Mouse (Mus musculus) neural tube, embryonic 12.5 days (tissue): ENCODE measurements at regions not wholly inside any gene's neighbourhood (a gene's known extent, or its start where the extent isn't known, plus 50 kb on each side); places are given as distances from the start of the nearest gene placed in this dataset.

Source experiments
- ATAC-seq: fragments of 200-750 bp; cut with Nextera tagmentation; 2 replicates; pipeline ENCODE4 v1.8.0; 2017; ENCODE audit warnings: low read depth, mild to moderate bottlenecking, moderate TSS enrichment, moderate library complexity; ENCODE audit not compliant: low FRiP score
- H3K27ac ChIP-seq: fragments of 300-500 bp; sonication (generic); 2 replicates; pipeline ENCODE4 v1.5.1; 2016
- H3K27me3 ChIP-seq: fragments of 300-500 bp; sonication (generic); replicated peaks from 2 replicates; pipeline ENCODE4 v1.6.1; 2016; ENCODE audit warnings: mild to moderate bottlenecking
- H3K36me3 ChIP-seq: fragments of 300-500 bp; sonication (generic); 2 replicates; pipeline ENCODE4 v1.6.1; 2016; ENCODE audit warnings: mild to moderate bottlenecking
- H3K4me1 ChIP-seq: fragments of 300-500 bp; sonication (generic); 2 replicates; pipeline ENCODE4 v1.6.1; 2016
- H3K4me2 ChIP-seq: fragments of 300-500 bp; sonication (generic); replicated peaks from 2 replicates; pipeline ENCODE4 v1.6.1; 2016; ENCODE audit warnings: mild to moderate bottlenecking
- H3K4me3 ChIP-seq: fragments of 300-500 bp; sonication (generic); 2 replicates; pipeline ENCODE4 v1.5.1; 2016
- H3K9ac ChIP-seq: fragments of 300-500 bp; sonication (generic); 2 replicates; pipeline ENCODE4 v1.6.1; 2016; ENCODE audit warnings: mild to moderate bottlenecking
- H3K9me3 ChIP-seq: fragments of 300-500 bp; sonication (generic); 2 replicates; pipeline ENCODE4 v1.6.1; 2016; ENCODE audit warnings: mild to moderate bottlenecking
- WGBS: fragments of 180-500 bp; shearing (Covaris S2); methylation state at CpG from one replicate; pipeline ENCODE4 v1.1.7; 2016; 5-methylcytosine and 5-hydroxymethylcytosine counted together

DNA sequence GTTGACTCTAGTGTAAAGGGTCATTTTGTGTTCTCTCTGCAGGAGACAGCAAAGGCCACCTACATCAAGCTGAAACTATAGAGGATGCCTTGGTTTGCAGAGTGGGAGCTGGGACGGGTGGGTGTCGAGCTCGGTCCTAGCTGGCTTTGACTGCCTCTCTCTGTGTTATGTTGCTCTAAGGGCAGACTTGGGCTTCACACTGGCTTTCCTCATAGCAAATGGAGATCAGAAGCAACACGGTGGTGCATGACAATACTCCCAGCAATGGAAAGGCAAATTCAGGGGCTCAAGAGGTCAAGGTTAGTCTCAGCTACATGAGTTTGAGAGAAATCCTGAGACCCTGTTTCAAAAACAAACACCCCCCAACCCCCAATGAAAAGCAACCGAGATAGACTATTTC, 122.1 kb downstream of the Evx1 start:
- Histone ChIP-seq H3K36me3 (no peaks in the 10 kb centered on the region), H3K27ac (no peak overlapping the region), H3K4me3 (no peak overlapping the region), H3K9me3 (no peaks in the 10 kb centered on the region), H3K4me1 (no peaks in the 10 kb centered on the region), H3K4me2 (no peak overlapping the region), H3K9ac (no peak overlapping the region), H3K27me3 (no peaks in the 10 kb centered on the region)
- 78% methylated on average over 5 of the region's 5 CpGs for WGBS
- ATAC-seq: no peak

DNA sequence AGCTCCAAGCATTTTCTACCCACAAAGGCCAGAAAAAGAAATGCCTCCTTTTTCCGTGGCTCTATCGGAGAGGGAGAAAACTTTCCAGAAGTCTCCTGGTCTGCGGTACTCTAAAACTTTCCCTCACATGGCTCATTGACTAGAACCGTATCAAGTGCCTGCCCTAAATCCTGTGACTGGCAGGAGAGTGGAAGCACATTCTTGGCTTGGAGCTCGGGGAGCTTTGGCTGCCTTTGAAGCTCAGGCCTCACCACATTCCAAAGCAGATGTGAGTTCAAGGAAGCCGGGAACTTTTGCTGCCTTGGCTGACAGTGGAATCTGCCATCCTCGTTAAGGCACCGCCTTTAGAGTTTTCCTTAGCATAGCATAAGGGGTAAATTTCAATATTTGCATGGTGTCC, 125.1 kb downstream of the Evx1 start:
- 56% methylated on average over 8 of the region's 8 CpGs for WGBS
- H3K27me3 ChIP-seq: 0 out of 2 replicates have a peak, but pooled peaks cover 3% of the 10 kb centered on the region
- H3K36me3 ChIP-seq: no peaks in the 10 kb centered on the region
- H3K4me2 ChIP-seq: no peak overlapping the region
- ATAC-seq: no peak
- H3K27ac ChIP-seq: no peak overlapping the region
- H3K9me3 ChIP-seq: no peaks in the 10 kb centered on the region
- H3K4me1 ChIP-seq: peaks cover 5% of the 10 kb centered on the region; the same call in 1 of the 2 replicates
- no peak overlapping the region for H3K4me3 ChIP-seq
- H3K9ac ChIP-seq: no peak overlapping the region

DNA sequence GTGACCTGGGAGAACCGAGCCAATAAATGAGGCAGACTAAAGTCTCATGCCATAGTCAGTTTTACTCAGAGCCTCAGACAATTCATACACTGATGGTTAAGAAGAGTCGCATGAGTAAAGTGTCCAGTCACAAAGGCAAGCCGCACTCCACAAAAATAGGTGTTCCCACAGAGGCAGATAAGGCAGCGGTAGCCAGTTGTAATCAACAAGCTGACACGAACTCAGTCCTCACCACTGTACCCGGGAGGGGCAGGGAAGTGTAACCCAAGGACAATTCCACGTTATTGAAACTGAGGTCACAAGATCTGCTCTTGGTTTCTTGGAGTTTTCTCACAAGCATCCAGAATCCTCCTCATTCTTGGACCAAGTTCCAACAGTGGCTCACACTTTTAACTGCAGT, 125.9 kb downstream of the Evx1 start:
- Histone ChIP-seq H3K4me3 (no peak overlapping the region), H3K27ac (no peak overlapping the region), H3K27me3 (peaks cover 3% of the 10 kb centered on the region; the same call in 1 of the 2 replicates), H3K4me2 (no peak overlapping the region), H3K9ac (no peak overlapping the region), H3K36me3 (no peaks in the 10 kb centered on the region), H3K9me3 (no peaks in the 10 kb centered on the region), H3K4me1 (peaks cover 5% of the 10 kb centered on the region; the same call in 1 of the 2 replicates)
- no peak for ATAC-seq
- WGBS: 88% methylated on average over 7 of the region's 7 CpGs

DNA sequence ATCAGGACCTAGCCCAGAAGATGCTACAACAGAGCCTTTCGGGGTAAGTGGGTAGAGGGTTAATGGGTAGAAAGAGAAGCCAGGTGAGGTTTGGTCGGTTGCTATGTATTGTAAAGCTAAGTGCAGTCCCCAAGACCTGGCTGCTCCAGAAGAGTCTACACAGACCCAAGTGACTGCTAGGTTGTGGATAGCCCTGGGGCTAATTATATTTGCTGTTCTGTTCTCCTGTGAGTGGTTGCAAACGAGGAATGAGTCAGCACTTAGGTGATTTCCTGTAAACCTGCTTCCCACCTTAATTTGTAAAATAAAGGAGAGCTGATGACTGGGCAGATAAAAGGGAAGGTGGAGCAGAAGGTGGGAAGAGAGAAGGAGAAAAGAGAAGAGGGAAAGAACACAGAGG, 126.9 kb downstream of the Evx1 start:
- Histone ChIP-seq H3K36me3 (no peaks in the 10 kb centered on the region), H3K27ac (no peak overlapping the region), H3K4me1 (peaks cover 5% of the 10 kb centered on the region; the same call in 1 of the 2 replicates), H3K27me3 (peaks cover 3% of the 10 kb centered on the region; the same call in 1 of the 2 replicates), H3K4me2 (no peak overlapping the region), H3K9me3 (no peaks in the 10 kb centered on the region), H3K4me3 (no peak overlapping the region), H3K9ac (no peak overlapping the region)
- no peak for ATAC-seq
- 74% methylated on average over 3 of the region's 3 CpGs for WGBS

DNA sequence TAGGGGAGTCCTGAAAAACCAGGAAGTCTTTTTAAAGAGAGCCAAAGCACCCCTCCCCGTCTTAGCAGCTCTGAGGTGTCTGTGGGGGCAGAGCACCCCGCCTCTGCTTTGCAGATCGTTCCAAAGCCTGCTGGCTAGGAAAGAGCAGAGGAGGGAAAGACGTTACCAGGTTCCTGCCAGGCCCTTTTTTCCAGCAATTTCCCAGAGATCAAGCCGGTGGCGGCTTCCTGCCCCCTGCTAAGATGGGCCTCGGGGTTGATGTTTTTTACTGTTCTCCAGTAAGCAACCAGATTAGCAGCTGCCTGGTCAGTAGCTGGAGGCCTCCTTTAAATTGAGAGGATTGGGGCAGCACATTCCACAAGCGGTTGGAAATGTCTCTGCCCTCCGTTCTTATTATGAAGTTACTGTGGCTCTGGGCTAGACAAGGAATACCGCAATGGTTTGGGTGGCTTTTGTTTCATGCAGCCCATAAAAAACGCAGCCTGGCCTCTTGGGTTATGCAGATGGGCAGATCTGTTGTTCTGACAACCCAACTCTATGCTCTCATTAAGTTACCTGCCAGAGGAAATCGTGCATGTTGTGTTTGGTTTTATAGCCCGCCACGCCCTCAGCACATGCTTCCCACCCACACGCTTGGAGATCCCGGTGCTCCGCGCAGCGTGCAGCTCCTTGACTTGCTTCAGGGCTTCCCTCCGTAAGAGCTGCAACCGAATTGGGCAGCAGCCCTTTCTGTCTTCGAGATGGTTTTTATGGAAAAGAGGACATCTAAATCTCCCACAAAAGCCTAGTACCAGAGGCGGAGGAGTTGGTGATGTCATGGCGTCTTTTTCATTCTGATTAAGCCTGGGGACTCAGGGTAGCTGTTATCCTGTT, 130.1 kb downstream of the Evx1 start:
- no peaks in the 10 kb centered on the region for H3K9me3 ChIP-seq
- WGBS: 32% methylated on average over 24 of the region's 24 CpGs
- no peak overlapping the region for H3K9ac ChIP-seq
- ATAC-seq: no peak
- no peak overlapping the region for H3K4me3 ChIP-seq
- peaks cover 5% of the 10 kb centered on the region; the same call in 1 of the 2 replicates for H3K4me1 ChIP-seq
- H3K27ac ChIP-seq: no peak overlapping the region
- peak overlapping the region; percentile 36 for H3K4me2 ChIP-seq
- H3K27me3 ChIP-seq: peaks cover 3% of the 10 kb centered on the region; the same call in 1 of the 2 replicates
- no peaks in the 10 kb centered on the region for H3K36me3 ChIP-seq

DNA sequence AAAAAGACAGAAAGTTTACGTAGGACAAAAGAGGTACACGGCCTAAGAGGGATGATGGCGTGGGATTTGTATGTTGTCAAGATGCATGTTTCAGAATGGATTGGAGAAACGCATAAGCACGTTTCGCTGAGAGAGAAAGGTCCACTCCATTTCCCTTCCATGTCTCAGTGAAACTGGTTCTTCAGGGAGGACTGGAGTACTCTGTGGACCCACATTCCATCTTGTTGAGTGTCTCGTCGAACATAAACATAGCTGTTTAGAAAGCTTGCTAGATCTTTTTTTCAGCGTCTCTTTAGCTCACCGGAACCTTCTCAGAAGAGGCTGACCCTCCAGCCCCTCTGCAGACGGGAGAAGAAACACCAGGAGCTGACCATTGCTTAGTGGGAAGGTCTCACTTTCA, 145.5 kb downstream of the Evx1 start:
- H3K27ac ChIP-seq: no peak overlapping the region
- no peak overlapping the region for H3K4me3 ChIP-seq
- no peak overlapping the region for H3K9ac ChIP-seq
- no peaks in the 10 kb centered on the region for H3K36me3 ChIP-seq
- H3K27me3 ChIP-seq: no peaks in the 10 kb centered on the region
- H3K9me3 ChIP-seq: peaks cover 10% of the 10 kb centered on the region; the same call in 1 of the 2 replicates
- H3K4me2 ChIP-seq: no peak overlapping the region
- ATAC-seq: no peak
- no peaks in the 10 kb centered on the region for H3K4me1 ChIP-seq
- 91% methylated on average over 11 of the region's 11 CpGs for WGBS

DNA sequence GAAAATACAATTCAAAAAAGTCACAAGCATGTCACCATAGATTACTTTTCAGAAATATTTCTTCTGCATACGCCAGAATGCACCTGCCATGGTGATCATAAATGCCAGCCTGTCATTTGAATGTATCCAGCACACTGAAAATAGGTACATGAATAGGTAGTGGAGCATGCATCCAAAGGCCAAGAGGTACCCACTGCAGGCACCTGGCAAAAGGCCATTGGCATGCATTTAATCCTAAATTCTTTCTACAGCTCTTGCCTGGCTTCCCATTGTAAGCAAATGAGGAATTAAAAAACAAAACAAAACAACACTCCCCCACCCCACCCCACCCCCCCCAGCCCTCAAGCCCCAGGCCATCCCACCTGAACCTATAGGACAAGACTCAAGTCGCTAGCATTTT, 147.9 kb downstream of the Evx1 start:
- Histone ChIP-seq H3K36me3 (no peaks in the 10 kb centered on the region), H3K4me1 (no peaks in the 10 kb centered on the region), H3K27me3 (no peaks in the 10 kb centered on the region), H3K9ac (no peak overlapping the region), H3K9me3 (peaks cover 10% of the 10 kb centered on the region; the same call in 1 of the 2 replicates), H3K4me2 (no peak overlapping the region), H3K4me3 (no peak overlapping the region), H3K27ac (no peak overlapping the region)
- WGBS: 91% methylated on average over 2 of the region's 2 CpGs
- no peak for ATAC-seq

DNA sequence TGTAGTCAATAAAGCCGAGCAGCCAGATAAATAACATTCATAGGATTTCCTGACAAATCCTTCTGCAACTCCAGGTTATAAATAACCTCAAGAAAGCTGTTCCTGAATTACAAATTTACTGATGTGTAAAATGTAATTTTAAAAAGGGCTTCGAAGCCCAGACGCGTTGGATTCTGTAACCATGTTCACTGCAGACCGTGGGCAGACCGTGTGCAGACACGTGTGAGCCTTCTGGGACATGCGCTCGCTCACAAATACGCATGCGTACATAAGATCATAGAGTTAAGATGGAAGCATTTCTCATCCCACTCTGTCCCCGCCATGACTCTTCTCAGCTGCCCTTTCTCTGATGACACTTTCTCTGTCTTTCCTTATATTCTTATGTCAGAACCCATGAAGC, 150.1 kb downstream of the Evx1 start:
- ATAC-seq: no peak
- Histone ChIP-seq H3K27ac (no peak overlapping the region), H3K36me3 (no peaks in the 10 kb centered on the region), H3K9me3 (0 out of 2 replicates have a peak, but pooled peaks cover under 1% of the 10 kb centered on the region), H3K4me3 (no peak overlapping the region), H3K27me3 (no peaks in the 10 kb centered on the region), H3K4me1 (no peaks in the 10 kb centered on the region), H3K4me2 (no peak overlapping the region), H3K9ac (no peak overlapping the region)
- WGBS: 84% methylated on average over 12 of the region's 12 CpGs

DNA sequence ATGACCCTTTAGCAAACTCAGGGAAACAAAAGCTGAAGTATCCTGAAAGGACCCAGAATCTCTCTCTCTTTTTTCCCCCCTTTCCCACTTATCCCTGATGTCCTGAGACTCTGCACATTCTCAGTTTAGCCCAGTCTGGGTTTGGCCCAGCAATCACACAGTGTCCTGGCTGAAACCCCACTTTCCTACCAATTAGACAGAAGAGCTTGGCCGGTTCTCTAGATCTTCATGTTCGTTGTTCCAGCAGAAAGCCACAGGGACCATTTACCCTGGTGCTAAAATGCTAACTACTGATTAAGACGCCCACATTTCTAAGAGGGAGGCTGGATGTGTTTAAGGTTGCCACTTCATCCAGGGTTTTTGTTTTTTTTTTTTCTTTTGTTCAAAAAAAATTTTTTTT, 151.3 kb downstream of the Evx1 start:
- Histone ChIP-seq H3K27me3 (no peaks in the 10 kb centered on the region), H3K4me3 (no peak overlapping the region), H3K27ac (no peak overlapping the region), H3K4me2 (no peak overlapping the region), H3K9ac (no peak overlapping the region), H3K9me3 (no peaks in the 10 kb centered on the region), H3K4me1 (no peaks in the 10 kb centered on the region), H3K36me3 (no peaks in the 10 kb centered on the region)
- no peak for ATAC-seq
- 76% methylated on average over 3 of the region's 3 CpGs for WGBS

DNA sequence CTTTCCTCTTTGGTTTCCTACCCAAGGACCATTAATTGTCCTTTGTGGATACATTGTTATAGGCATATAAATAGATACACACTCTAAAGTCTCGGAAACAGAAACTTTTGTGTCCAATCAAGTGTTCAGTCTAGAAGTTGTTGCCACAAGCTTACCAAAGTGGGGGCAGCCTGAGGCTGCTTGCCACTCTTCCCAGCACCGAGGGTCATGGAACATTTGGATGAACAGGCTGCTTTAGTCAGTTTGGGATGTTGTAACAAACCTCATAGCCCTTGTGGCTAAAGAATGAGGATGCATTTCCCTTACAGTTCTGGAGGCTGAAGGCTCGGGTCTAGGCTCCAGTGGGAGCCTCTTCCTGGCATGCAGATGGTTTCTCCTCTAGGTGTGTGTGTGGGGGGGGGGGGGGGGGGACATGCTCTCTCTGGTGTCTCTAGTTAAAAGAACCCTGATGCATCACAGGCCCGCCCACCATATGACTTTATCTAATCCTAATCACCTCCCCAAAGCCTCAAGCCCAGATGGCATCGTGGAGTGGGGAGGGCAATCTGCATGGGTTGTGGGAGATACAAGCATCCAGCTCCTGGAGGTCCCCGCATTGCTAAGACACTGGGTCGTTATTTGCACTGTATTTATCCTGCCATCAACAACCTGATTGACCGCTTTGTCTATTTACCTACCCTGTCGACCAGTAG, 152.7 kb downstream of the Evx1 start:
- H3K36me3 ChIP-seq: no peaks in the 10 kb centered on the region
- H3K4me1 ChIP-seq: no peaks in the 10 kb centered on the region
- H3K4me3 ChIP-seq: no peak overlapping the region
- H3K9me3 ChIP-seq: no peaks in the 10 kb centered on the region
- no peak overlapping the region for H3K9ac ChIP-seq
- H3K4me2 ChIP-seq: no peak overlapping the region
- WGBS: 84% methylated on average over 9 of the region's 9 CpGs
- no peak for ATAC-seq
- H3K27ac ChIP-seq: no peak overlapping the region
- no peaks in the 10 kb centered on the region for H3K27me3 ChIP-seq

DNA sequence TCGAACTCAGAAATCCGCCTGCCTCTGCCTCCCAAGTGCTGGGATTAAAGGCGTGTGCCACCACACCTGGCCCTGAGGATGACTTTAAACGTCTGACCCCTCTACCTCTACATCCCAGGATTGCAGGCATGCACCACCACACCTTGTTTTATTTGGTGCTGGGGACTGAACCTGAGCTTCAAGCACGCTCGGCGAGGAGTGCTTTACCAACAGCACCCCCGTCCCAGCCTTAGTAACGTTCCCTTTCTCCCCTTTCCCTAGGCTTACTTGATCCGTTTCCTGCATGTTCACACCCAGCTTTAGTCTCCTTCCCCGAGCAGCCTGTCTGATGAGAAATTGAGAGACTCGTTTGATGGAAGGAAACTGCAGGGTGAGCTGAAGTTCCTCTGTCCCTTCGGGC, 157.5 kb downstream of the Evx1 start:
- H3K9me3 ChIP-seq: no peaks in the 10 kb centered on the region
- H3K27ac ChIP-seq: no peak overlapping the region
- WGBS: 83% methylated on average over 13 of the region's 13 CpGs
- no peak overlapping the region for H3K9ac ChIP-seq
- no peaks in the 10 kb centered on the region for H3K27me3 ChIP-seq
- no peaks in the 10 kb centered on the region for H3K36me3 ChIP-seq
- no peak overlapping the region for H3K4me3 ChIP-seq
- ATAC-seq: no peak
- H3K4me1 ChIP-seq: 0 out of 2 replicates have a peak, but pooled peaks cover 6% of the 10 kb centered on the region
- H3K4me2 ChIP-seq: no peak overlapping the region

DNA sequence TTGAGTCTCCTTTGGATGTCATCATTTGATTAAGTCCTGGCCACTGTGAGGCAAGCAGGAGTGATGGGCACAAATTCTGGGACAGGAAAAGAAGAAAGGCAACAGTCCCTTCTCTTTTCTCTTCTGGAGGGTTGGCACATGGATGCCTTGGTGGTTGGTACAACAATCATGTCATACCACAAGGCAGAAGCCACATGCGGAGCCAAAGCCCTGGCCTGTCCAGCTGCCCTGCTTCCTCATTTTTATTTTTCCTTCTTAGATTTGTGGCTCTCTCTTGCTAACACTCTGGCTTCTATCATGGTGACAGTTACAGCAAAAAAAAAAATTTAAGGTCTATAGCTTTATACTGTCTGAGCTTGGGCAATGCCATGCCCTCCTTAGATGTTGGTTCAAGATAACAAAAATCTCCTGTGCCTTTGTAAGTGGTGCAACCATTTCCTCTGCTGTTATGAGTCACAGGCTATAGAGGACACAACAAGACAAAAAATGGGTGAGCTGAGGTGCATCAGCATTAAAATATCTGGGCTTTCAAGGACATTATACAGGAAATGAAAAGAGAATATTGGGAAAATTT, 158.2 kb downstream of the Evx1 start:
- no peaks in the 10 kb centered on the region for H3K27me3 ChIP-seq
- 0 out of 2 replicates have a peak, but pooled peaks cover 6% of the 10 kb centered on the region for H3K4me1 ChIP-seq
- no peak for ATAC-seq
- H3K4me3 ChIP-seq: no peak overlapping the region
- H3K36me3 ChIP-seq: no peaks in the 10 kb centered on the region
- H3K9ac ChIP-seq: no peak overlapping the region
- no peak overlapping the region for H3K4me2 ChIP-seq
- no peaks in the 10 kb centered on the region for H3K9me3 ChIP-seq
- 85% methylated on average over 1 of the region's 1 CpGs for WGBS
- H3K27ac ChIP-seq: no peak overlapping the region
